Mouse (Mus musculus) left cerebral cortex, adult 2 months (tissue): ENCODE data around the gene Tsc22d2. TPM values are rescaled to one million over a fixed set of nuclear protein-coding genes. Genes with fewer than 3 reads are reported as not detected.
"Not testable (repeated sequence)": the region's sequence is repeated elsewhere in the genome, so short reads cannot be mapped to it uniquely, and the experiment has no call there.

ENCODE experiments used
- DNase-seq, 2 experiments: peaks; one replicate each; pipeline ENCODE4 v3.0.0; 2021 to 2022; ENCODE audit warnings: low spot score in 2 of 2, mixed read lengths in 1 of 2; ENCODE audit errors: extremely low spot score in 1 of 2
- H3K27ac ChIP-seq: fragments of 200-600 bp; 2 replicates; pipeline ENCODE4 v1.8.1; 2022
- H3K4me3 ChIP-seq: fragments of 200-600 bp; 2 replicates; pipeline ENCODE4 v1.8.1; 2022
- CTCF ChIP-seq: fragments of 200-600 bp; IDR thresholded peaks from 2 replicates; pipeline ENCODE4 v1.8.1; 2022; ENCODE audit warnings: antibody characterized with exemption, mild to moderate bottlenecking, moderate library complexity
- intact Hi-C: fragments of 180-260 bp; cut with DNase I; formaldehyde crosslinking; loops from one replicate; pipeline ENCODE4 v1.15.1; 2025
- total RNA-seq, 2 experiments: library from RNA; stranded (reverse); gene quantifications; 2 replicates each; pipeline ENCODE4 v1.2.3; 2021

Gene Tsc22d2
- total RNA-seq, 2 experiments from 2014 or later, result 36.9 to 40.7 TPM

GRCm38 (mm10) chr3:58449487-58449886 is 35.0 kb downstream of the Tsc22d2 start:
- Histone ChIP-seq H3K4me3 (no peak overlapping the region), H3K27ac (no peak overlapping the region)
- TF ChIP-seq CTCF, result no peak
- intact Hi-C loops, result no loop called here
- DNase-seq, result no peak

- no peak for DNase-seq
- no peak overlapping the region for H3K4me3 ChIP-seq
- H3K27ac ChIP-seq, result no peak overlapping the region
- TF ChIP-seq CTCF, result no peak
- intact Hi-C loops, result no loop called here
Observed at GRCm38 (mm10) chr3:58454414-58455205, 40.1 kb downstream of the Tsc22d2 start.

GRCm38 (mm10) chr3:58455255-58455654 is 40.7 kb downstream of the Tsc22d2 start:
- intact Hi-C loops, result no loop called here
- DNase-seq, result no peak
- TF ChIP-seq CTCF, result no peak

GRCm38 (mm10) chr3:58469655-58470437 is 55.3 kb downstream of the Tsc22d2 start:
- H3K27ac ChIP-seq, result no peak overlapping the region
- H3K4me3 ChIP-seq, result no peak overlapping the region
- intact Hi-C loops, result no loop called here
- no peak for TF ChIP-seq CTCF
- DNase-seq, result no peak

More at GRCm38 (mm10) chr3:58455255-58455654, 40.7 kb downstream of the Tsc22d2 start:
- Histone ChIP-seq H3K27ac (no peak overlapping the region), H3K4me3 (no peak overlapping the region)

GRCm38 (mm10) chr3:58475298-58475697 is 60.8 kb downstream of the Tsc22d2 start:
- H3K4me3 ChIP-seq, DNase-seq, H3K27ac ChIP-seq, intact Hi-C loops: not testable (repeated sequence)

GRCm38 (mm10) chr3:58478755-58479455 is 64.4 kb downstream of the Tsc22d2 start:
- no peak overlapping the region for H3K27ac ChIP-seq
- intact Hi-C loops, result no loop called here
- TF ChIP-seq CTCF, result no peak
- no peak overlapping the region for H3K4me3 ChIP-seq
- no peak for DNase-seq

- DNase-seq, result no peak
- Histone ChIP-seq H3K4me3 (no peak overlapping the region), H3K27ac (no peak overlapping the region)
- intact Hi-C loops, result no loop called here
- peak; percentile 34 for TF ChIP-seq CTCF
Observed at GRCm38 (mm10) chr3:58485883-58486282, 71.4 kb downstream of the Tsc22d2 start.

- H3K4me3 ChIP-seq, result no peak overlapping the region
- no peak for DNase-seq
- peak; percentile 18 for TF ChIP-seq CTCF
- intact Hi-C loops, result no loop called here
- no peak overlapping the region for H3K27ac ChIP-seq
Observed at GRCm38 (mm10) chr3:58487121-58487520, 72.6 kb downstream of the Tsc22d2 start.

- no peak overlapping the region for H3K27ac ChIP-seq
- TF ChIP-seq CTCF, result peak; percentile 45
- no peak for DNase-seq
- no peak overlapping the region for H3K4me3 ChIP-seq
- intact Hi-C loops, result no loop called here
Observed at GRCm38 (mm10) chr3:58487999-58488775, 73.7 kb downstream of the Tsc22d2 start.

GRCm38 (mm10) chr3:58490787-58491186 is 76.3 kb downstream of the Tsc22d2 start:
- intact Hi-C loops, result loop anchor here (2.0 kb wide), 1 partner anchor 328 kb away; no protein-coding TSS in a partner anchor
- no peak overlapping the region for H3K27ac ChIP-seq
- peak; percentile 64 for TF ChIP-seq CTCF
- H3K4me3 ChIP-seq, result no peak overlapping the region
- DNase-seq, result peak; percentile 21 to 27

- Histone ChIP-seq H3K4me3 (no peak overlapping the region), H3K27ac (no peak overlapping the region)
- intact Hi-C loops, result loop anchor here (2.0 kb wide), 1 partner anchor 77 kb away; no protein-coding TSS in a partner anchor
- no peak for TF ChIP-seq CTCF
- peak in 1 of 2 experiments; percentile 31 for DNase-seq
Observed at GRCm38 (mm10) chr3:58493621-58494020, 79.1 kb downstream of the Tsc22d2 start.
